Mouse (Mus musculus) embryonic facial prominence, embryonic 14.5 days (tissue): ENCODE data around the gene Fzd7. TPM values are rescaled to one million over a fixed set of nuclear protein-coding genes. Genes with fewer than 3 reads are reported as not detected.
A peak's percentile ranks its signal among the peaks of the same experiment; 100 is the strongest.

Experiments used
- ATAC-seq: fragments of 200-750 bp; cut with Nextera tagmentation; 2 replicates; pipeline ENCODE4 v1.8.0; 2017; ENCODE audit warnings: low read depth, moderate number of reproducible peaks, moderate TSS enrichment
- DNase-seq: peaks from one replicate; pipeline ENCODE4 v3.0.0-alpha.2; 2015; ENCODE audit warnings: low spot score
- H3K27ac ChIP-seq: fragments of 300-500 bp; sonication (generic); replicated peaks from 2 replicates; pipeline ENCODE4 v1.5.1; 2014; ENCODE audit warnings: low read depth, mild to moderate bottlenecking, low read length, moderate library complexity
- H3K27me3 ChIP-seq: fragments of 300-500 bp; sonication (generic); replicated peaks from 2 replicates; pipeline ENCODE4 v1.6.1; 2014; ENCODE audit warnings: low read length; ENCODE audit not compliant: control insufficient read depth, insufficient read depth
- H3K36me3 ChIP-seq: fragments of 300-500 bp; sonication (generic); 2 replicates; pipeline ENCODE4 v1.6.1; 2014; ENCODE audit warnings: low read length, mixed read lengths; ENCODE audit not compliant: control insufficient read depth, insufficient read depth
- H3K4me1 ChIP-seq: fragments of 300-500 bp; sonication (generic); 2 replicates; pipeline ENCODE4 v1.6.1; 2014; ENCODE audit warnings: antibody characterized with exemption, low read length; ENCODE audit not compliant: control insufficient read depth, insufficient read depth
- H3K4me2 ChIP-seq: fragments of 300-500 bp; sonication (generic); 2 replicates; pipeline ENCODE4 v1.6.1; 2014; ENCODE audit warnings: low read depth, mild to moderate bottlenecking, low read length, moderate library complexity, mixed read lengths
- H3K4me3 ChIP-seq: fragments of 300-500 bp; sonication (generic); 2 replicates; pipeline ENCODE4 v1.5.1; 2014; ENCODE audit warnings: low read depth, mild to moderate bottlenecking, low read length
- H3K9ac ChIP-seq: fragments of 300-500 bp; sonication (generic); 2 replicates; pipeline ENCODE4 v1.6.1; 2014; ENCODE audit warnings: low read depth, mild to moderate bottlenecking, low read length, moderate library complexity, mixed read lengths
- H3K9me3 ChIP-seq: fragments of 300-500 bp; sonication (generic); 2 replicates; pipeline ENCODE4 v1.6.1; 2016; ENCODE audit warnings: low read length; ENCODE audit not compliant: control insufficient read depth
- WGBS: fragments of 180-500 bp; shearing (Covaris S2); extraction: QIAGEN DNeasy Blood & Tissue Kit; methylation state at CpG from one replicate; pipeline ENCODE4 v1.1.7; 2014; 5-methylcytosine and 5-hydroxymethylcytosine counted together
- polyA plus RNA-seq: library from polyadenylated mRNA; unstranded; fragments of >200 nt; fragmentation: Nextera tagmentation; extraction: Ambion mirVana; gene quantifications from 2 replicates; pipeline ENCODE4 v1.2.1, GENCODE M21; 2014

Gene Fzd7
- polyA plus RNA-seq, 1 experiment from 2014 or later = 13.8 TPM

- H3K27me3 ChIP-seq = no peaks in the 10 kb centered on the region
- H3K9ac ChIP-seq = no peak overlapping the region
- WGBS = 58% methylated on average over 4 of the region's 4 CpGs
- H3K4me2 ChIP-seq = no peak overlapping the region
- H3K27ac ChIP-seq = no peak overlapping the region
- H3K4me1 ChIP-seq = peaks cover 26% of the 10 kb centered on the region
- no peak overlapping the region for H3K4me3 ChIP-seq
- DNase-seq (no peak), ATAC-seq (no peak)
- no peaks in the 10 kb centered on the region for H3K36me3 ChIP-seq
- H3K9me3 ChIP-seq = no peaks in the 10 kb centered on the region
Measured at GRCm38 (mm10) chr1:59457873-59458272, 24.4 kb upstream of the Fzd7 start.

- Histone ChIP-seq H3K36me3 (no peaks in the 10 kb centered on the region), H3K9me3 (no peaks in the 10 kb centered on the region), H3K27ac (peak overlapping the region; percentile 70), H3K4me1 (peaks cover 26% of the 10 kb centered on the region), H3K4me2 (peak overlapping the region; percentile 33; the same call in 1 of the 2 replicates), H3K27me3 (no peaks in the 10 kb centered on the region), H3K4me3 (no peak overlapping the region), H3K9ac (peak overlapping the region; percentile 42; the same call in 1 of the 2 replicates)
- ATAC-seq (peak; percentile 71), DNase-seq (no peak)
- WGBS = 17% methylated on average over 8 of the region's 8 CpGs
Measured at GRCm38 (mm10) chr1:59458886-59459285, 23.3 kb upstream of the Fzd7 start.

DNA sequence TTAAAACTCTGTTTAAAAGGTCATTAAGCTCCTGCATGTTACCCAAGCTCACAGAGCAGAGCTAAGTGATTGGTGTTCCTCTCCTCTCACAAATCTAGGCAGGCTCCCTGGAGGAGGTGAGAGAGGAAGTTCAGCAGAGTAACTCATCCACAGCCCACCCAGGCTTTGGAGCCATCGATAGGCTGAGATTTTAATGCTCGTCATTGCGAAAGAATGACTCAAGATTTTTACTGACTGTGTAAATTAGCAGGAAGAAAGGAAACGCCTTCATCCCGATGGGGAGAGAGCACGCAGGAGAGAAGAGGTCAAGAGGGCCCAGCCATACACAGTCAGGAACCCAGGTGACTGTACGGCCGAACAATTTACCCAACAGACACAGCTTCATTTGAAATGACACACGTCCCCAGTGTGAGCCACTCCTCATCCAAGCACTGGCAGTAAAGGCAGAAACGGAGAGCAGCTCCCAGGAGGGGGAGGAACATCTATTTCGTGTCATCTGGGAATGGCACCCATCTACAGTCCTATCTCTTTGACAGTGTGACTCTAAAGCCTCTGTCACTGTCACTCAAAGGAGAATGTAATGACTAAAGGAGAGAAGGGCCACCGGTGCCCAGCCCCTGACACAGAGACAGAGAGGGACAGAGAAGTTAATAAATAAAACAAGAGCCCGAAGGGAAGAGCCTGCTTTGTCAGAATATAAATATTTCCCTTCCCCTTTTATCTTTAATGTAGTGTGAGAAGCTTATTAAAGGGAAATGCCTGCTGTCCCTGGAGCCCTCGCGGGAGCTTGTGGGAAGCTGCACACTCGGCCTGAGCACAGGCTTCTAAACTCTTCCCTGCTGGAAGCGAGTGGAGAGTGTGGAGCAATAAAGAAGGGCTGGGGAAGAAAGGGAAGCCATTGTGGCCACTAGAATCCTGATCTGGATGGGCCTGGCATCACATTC is 17.3 kb upstream of the Fzd7 start:
- H3K36me3 ChIP-seq = no peaks in the 10 kb centered on the region
- no peak overlapping the region for H3K4me2 ChIP-seq
- no peak for DNase-seq
- H3K9ac ChIP-seq = peak overlapping the region; percentile 20; the same call in 1 of the 2 replicates
- H3K27me3 ChIP-seq = no peaks in the 10 kb centered on the region
- 0 out of 2 replicates have a peak, but pooled peaks have one; percentile 22 for ATAC-seq
- 0 out of 2 replicates have a peak, but pooled peaks cover 7% of the 10 kb centered on the region for H3K4me1 ChIP-seq
- no peak overlapping the region for H3K27ac ChIP-seq
- no peak overlapping the region for H3K4me3 ChIP-seq
- WGBS = 40% methylated on average over 17 of the region's 17 CpGs
- no peaks in the 10 kb centered on the region for H3K9me3 ChIP-seq

DNA sequence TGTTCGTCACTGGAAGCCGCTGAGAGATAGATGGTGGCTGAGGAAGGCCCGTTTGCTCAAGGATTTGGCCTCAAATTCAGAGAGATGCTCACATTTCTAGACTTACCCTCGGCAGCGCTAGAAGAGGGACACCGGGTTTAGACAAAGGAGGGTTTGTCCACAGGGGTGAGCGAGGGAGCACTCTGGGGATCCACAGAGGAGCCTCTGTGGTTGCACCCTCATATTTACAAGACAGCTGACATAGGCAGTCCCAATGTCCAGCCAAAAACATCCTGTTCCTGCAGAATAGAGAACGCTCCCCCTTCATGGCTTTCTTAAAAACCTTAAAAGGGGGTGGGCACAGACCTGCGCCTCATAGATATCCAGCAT is 16.6 kb upstream of the Fzd7 start:
- peak overlapping the region; percentile 20; the same call in 1 of the 2 replicates for H3K9ac ChIP-seq
- no peak for DNase-seq
- no peak overlapping the region for H3K27ac ChIP-seq
- H3K4me2 ChIP-seq = no peak overlapping the region
- H3K27me3 ChIP-seq = no peaks in the 10 kb centered on the region
- no peaks in the 10 kb centered on the region for H3K36me3 ChIP-seq
- peaks cover 8% of the 10 kb centered on the region; the same call in 1 of the 2 replicates for H3K4me1 ChIP-seq
- H3K4me3 ChIP-seq = no peak overlapping the region
- ATAC-seq = no peak
- H3K9me3 ChIP-seq = no peaks in the 10 kb centered on the region
- WGBS = 60% methylated on average over 9 of the region's 9 CpGs

DNA sequence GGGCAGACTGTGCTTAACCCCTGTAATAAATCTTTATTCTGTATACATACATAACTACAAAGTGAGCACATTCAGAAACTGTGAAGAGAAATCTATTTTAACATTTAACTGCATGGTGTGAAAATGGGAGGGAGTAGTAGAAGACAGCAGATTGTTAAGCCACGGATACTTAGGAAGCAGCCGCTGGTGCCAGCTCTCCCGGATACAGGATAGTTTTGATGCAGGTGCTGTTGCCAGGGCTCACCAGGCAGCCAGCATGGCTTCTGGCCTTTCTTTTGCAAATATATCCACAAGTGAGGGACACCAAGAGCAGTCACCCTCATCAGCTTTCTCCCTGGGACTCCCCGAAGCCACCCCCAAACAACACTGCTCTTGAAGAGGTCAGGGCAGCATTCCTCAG is 13.1 kb upstream of the Fzd7 start:
- H3K4me1 ChIP-seq = peaks cover 27% of the 10 kb centered on the region

GRCm38 (mm10) chr1:59470766-59471165 is 11.5 kb upstream of the Fzd7 start:
- 55% methylated on average over 4 of the region's 4 CpGs for WGBS
- Histone ChIP-seq H3K9ac (no peak overlapping the region), H3K27ac (no peak overlapping the region), H3K9me3 (no peaks in the 10 kb centered on the region), H3K27me3 (no peaks in the 10 kb centered on the region), H3K4me1 (peaks cover 22% of the 10 kb centered on the region), H3K4me3 (no peak overlapping the region), H3K4me2 (no peak overlapping the region), H3K36me3 (no peaks in the 10 kb centered on the region)
- DNase-seq = no peak
- ATAC-seq = no peak

More for the DNA sequence above, 13.1 kb upstream of the Fzd7 start:
- H3K9me3 ChIP-seq = no peaks in the 10 kb centered on the region
- no peak for ATAC-seq
- WGBS = 43% methylated on average over 4 of the region's 4 CpGs
- no peak overlapping the region for H3K9ac ChIP-seq
- no peak overlapping the region for H3K27ac ChIP-seq
- no peaks in the 10 kb centered on the region for H3K36me3 ChIP-seq
- no peak overlapping the region for H3K4me2 ChIP-seq
- H3K4me3 ChIP-seq = no peak overlapping the region
- DNase-seq = no peak
- H3K27me3 ChIP-seq = no peaks in the 10 kb centered on the region

DNA sequence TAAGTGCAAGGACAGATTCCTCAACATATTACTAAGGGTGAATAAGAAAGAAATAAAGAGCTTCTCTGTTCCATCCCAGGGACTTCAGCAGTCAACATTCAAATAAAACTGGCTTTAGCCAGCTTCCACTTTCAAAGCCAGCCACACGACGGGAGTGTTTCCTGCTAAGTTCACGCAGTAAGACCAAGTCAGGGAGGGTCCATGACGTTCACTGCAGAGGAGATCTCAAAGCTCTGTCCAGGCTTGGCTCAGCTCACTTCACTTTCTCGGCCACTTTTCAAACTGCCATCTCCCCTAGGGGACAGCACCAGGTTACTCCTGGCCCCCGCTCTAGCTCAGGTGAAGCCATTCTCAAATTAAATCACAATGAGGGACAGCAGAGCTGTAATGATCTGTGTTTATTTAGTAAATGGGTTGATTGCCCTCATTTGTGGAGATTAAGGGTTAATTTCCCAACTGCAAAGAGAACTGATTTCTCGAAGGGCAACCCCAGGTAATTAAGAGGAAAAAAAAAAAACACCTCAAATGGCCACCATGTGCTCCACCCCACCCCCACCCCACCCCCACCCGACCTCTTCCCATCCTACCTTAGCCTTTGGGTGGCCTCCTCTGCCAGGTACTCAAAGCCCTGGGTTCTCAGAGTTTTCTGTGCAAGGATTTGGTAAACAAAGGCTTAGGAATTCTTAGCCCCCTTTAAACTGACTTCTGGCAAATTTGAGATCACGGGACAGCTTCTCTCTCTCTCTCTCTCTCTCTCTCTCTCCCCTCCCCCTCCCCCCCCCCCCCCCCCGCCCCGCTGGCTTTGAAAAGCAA is 9.7 kb upstream of the Fzd7 start:
- H3K27me3 ChIP-seq = no peaks in the 10 kb centered on the region
- 16% methylated on average over 9 of the region's 11 CpGs for WGBS
- ATAC-seq (no peak), DNase-seq (no peak)
- H3K9ac ChIP-seq = no peak overlapping the region
- H3K9me3 ChIP-seq = no peaks in the 10 kb centered on the region
- H3K4me1 ChIP-seq = peaks cover 20% of the 10 kb centered on the region
- no peak overlapping the region for H3K27ac ChIP-seq
- H3K4me2 ChIP-seq = 0 out of 2 replicates have a peak overlapping the region, but pooled peaks have one; percentile 7
- no peak overlapping the region for H3K4me3 ChIP-seq
- no peaks in the 10 kb centered on the region for H3K36me3 ChIP-seq

GRCm38 (mm10) chr1:59473181-59473555 is 9.1 kb upstream of the Fzd7 start:
- H3K4me1 ChIP-seq = peaks cover 20% of the 10 kb centered on the region
- no peaks in the 10 kb centered on the region for H3K27me3 ChIP-seq
- no peak overlapping the region for H3K4me2 ChIP-seq
- ATAC-seq (no peak), DNase-seq (no peak)
- H3K4me3 ChIP-seq = no peak overlapping the region
- no peak overlapping the region for H3K27ac ChIP-seq
- H3K9ac ChIP-seq = no peak overlapping the region
- 16% methylated on average over 4 of the region's 4 CpGs for WGBS
- H3K36me3 ChIP-seq = no peaks in the 10 kb centered on the region
- no peaks in the 10 kb centered on the region for H3K9me3 ChIP-seq
